Mouse (Mus musculus) left cerebral cortex, adult 2 months (tissue): ENCODE data around the gene Dpp6. TPM values are rescaled to one million over a fixed set of nuclear protein-coding genes. Genes with fewer than 3 reads are reported as not detected.

Experiments used
- DNase-seq, 2 experiments: peaks; one replicate each; pipeline ENCODE4 v3.0.0; 2021 to 2022; ENCODE audit warnings: low spot score in 2 of 2, mixed read lengths in 1 of 2; ENCODE audit errors: extremely low spot score in 1 of 2
- H3K27ac ChIP-seq: fragments of 200-600 bp; 2 replicates; pipeline ENCODE4 v1.8.1; 2022
- H3K4me3 ChIP-seq: fragments of 200-600 bp; 2 replicates; pipeline ENCODE4 v1.8.1; 2022
- CTCF ChIP-seq: fragments of 200-600 bp; IDR thresholded peaks from 2 replicates; pipeline ENCODE4 v1.8.1; 2022; ENCODE audit warnings: antibody characterized with exemption, mild to moderate bottlenecking, moderate library complexity
- intact Hi-C: fragments of 180-260 bp; cut with DNase I; formaldehyde crosslinking; loops from one replicate; pipeline ENCODE4 v1.15.1; 2025
- total RNA-seq, 2 experiments: library from RNA; stranded (reverse); gene quantifications; 2 replicates each; pipeline ENCODE4 v1.2.3; 2021

Dpp6 gene
- total RNA-seq, 2 experiments from 2014 or later, result 174 to 183 TPM

GRCm38 (mm10) chr5:27075131-27075591 is 258.2 kb downstream of the Dpp6 start:
- no peak overlapping the region for H3K4me3 ChIP-seq
- intact Hi-C loops, result loop anchor here (1.0 to 10.0 kb wide), 6 partner anchors 187 to 578 kb away; no protein-coding TSS in a partner anchor
- TF ChIP-seq CTCF, result peak; percentile 83
- DNase-seq, result peak; percentile 70 to 76
- no peak overlapping the region for H3K27ac ChIP-seq

GRCm38 (mm10) chr5:27076046-27076445 is 259.0 kb downstream of the Dpp6 start:
- TF ChIP-seq CTCF, result peak; percentile 59
- peak in 1 of 2 experiments; percentile 23 for DNase-seq
- intact Hi-C loops, result loop anchor here (5.0 to 10.0 kb wide), 2 partner anchors 186 to 249 kb away; no protein-coding TSS in a partner anchor
- Histone ChIP-seq H3K4me3 (no peak overlapping the region), H3K27ac (no peak overlapping the region)

DNA sequence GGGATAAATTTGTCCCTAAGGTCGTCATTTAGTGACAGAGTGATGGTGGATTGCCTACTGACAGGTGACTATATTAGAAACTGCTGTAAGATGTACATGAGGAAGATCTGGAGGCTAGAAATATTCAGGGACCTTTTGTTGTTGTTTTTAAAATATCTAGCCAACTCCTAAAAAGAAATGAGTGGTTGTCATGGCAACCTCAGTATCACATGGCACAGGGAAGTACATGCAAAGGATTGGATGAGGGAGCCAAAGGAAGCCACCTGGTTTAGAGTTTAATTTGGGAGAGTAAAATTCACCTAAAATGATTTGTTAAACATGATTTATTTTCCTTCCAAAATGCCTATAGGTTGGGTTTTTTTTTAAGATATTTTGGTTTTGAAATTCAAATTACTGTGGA is 260.8 kb downstream of the Dpp6 start:
- no peak for DNase-seq
- intact Hi-C loops, result loop anchor here (5.0 to 10.0 kb wide), 2 partner anchors 184 to 247 kb away; no protein-coding TSS in a partner anchor
- Histone ChIP-seq H3K4me3 (no peak overlapping the region), H3K27ac (no peak overlapping the region)
- TF ChIP-seq CTCF, result no peak

GRCm38 (mm10) chr5:27081275-27081674 is 264.3 kb downstream of the Dpp6 start:
- TF ChIP-seq CTCF, result no peak
- no peak for DNase-seq
- no peak overlapping the region for H3K27ac ChIP-seq
- intact Hi-C loops, result loop anchor here (5.0 kb wide), 1 partner anchor 121 kb away; no protein-coding TSS in a partner anchor
- H3K4me3 ChIP-seq, result no peak overlapping the region

DNA sequence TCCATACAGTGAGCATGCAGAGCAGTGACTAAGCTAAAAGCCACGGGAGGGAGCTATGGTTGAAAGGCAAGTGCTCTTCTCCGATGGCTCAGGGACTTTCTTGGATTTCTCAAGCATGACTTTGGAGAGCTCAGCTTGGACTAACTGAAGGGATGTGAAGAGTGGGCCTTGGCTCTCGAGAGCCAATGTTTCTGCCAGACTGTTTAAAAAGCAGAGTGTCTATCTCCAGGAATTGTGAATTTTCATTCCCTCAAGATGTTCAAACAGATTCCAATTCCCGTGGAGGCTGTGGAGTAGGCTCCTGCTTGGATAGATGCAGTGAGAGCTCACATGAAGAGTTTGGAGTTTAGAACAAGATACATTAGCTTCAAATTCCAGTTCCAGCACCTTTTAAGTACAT is 266.8 kb downstream of the Dpp6 start:
- no peak overlapping the region for H3K27ac ChIP-seq
- intact Hi-C loops, result loop anchor here (5.0 kb wide), 1 partner anchor 119 kb away; no protein-coding TSS in a partner anchor
- no peak; the same call in 1 of the 2 replicates for TF ChIP-seq CTCF
- H3K4me3 ChIP-seq, result no peak overlapping the region
- DNase-seq, result no peak

DNA sequence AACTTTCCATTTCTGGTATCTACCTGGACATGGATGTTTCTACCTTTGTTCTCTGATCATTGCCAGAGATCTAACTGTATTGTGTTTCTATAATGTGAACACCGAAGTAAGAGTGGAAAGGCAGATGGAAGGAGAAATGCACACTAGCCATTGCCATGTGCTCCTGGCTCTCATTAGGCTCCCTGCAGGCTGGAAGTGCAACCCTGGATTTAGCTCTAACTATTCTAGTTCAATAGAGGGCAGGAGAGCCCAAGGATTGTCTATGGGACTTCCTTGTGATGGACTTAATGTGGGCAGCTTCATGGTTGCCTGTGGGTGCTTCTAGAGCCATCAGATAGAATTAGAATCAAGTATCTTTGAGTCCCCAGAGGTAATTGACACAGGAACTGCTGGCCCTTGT is 291.2 kb downstream of the Dpp6 start:
- no peak for DNase-seq
- Histone ChIP-seq H3K4me3 (no peak overlapping the region), H3K27ac (no peak overlapping the region)
- TF ChIP-seq CTCF, result no peak; the same call in none of the 2 replicates
- intact Hi-C loops, result no loop called here

GRCm38 (mm10) chr5:27122479-27122878 is 305.5 kb downstream of the Dpp6 start:
- DNase-seq, result no peak
- Histone ChIP-seq H3K4me3 (no peak overlapping the region), H3K27ac (no peak overlapping the region)
- no peak; the same call in 1 of the 2 replicates for TF ChIP-seq CTCF
- intact Hi-C loops, result no loop called here

DNA sequence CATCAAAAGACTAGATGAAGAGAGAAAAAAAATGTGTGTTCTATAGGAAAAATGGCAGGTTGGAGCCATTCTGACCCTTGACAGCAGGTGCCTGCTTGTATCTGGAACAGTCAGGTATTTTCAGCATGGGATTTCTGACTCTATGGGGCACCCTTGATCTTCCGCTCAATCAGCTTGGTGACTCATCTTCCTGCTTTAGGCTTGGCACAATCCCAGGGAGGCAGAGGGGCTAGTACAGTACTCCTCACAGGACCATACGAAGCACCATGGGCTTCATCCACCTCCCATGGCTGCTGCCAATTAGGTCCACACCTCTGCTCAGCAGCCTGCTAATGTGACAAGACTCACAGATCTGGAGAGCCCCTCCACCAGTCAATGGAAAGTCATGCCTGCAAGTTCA is 305.9 kb downstream of the Dpp6 start:
- no peak for DNase-seq
- no peak for TF ChIP-seq CTCF
- intact Hi-C loops, result no loop called here
- no peak overlapping the region for H3K4me3 ChIP-seq
- no peak overlapping the region for H3K27ac ChIP-seq

- H3K27ac ChIP-seq, result no peak overlapping the region
- intact Hi-C loops, result no loop called here
- DNase-seq, result peak in 1 of 2 experiments; percentile 23
- TF ChIP-seq CTCF, result no peak
- no peak overlapping the region for H3K4me3 ChIP-seq
Measured at GRCm38 (mm10) chr5:27126034-27126433, 309.0 kb downstream of the Dpp6 start.

DNA sequence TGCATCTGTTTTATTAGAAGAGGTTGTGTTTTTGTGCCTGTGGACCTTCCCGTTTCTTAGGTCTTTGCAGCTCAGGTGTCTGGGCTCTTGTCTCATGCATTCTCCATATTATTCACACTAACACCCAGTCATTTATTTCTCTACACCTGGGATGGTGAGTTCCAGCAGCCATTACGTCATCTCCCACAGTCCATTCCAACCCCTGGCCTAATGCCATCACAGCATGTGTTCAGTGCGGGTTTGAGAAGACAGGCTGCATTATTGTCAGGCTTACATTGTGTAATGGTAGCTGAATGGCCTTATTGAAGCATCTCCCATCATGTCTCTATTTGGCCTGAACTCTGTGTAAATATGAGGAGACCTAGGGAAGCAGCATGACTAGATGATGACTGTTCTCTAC is 316.2 kb downstream of the Dpp6 start:
- DNase-seq, result no peak
- intact Hi-C loops, result no loop called here
- Histone ChIP-seq H3K27ac (no peak overlapping the region), H3K4me3 (no peak overlapping the region)
- no peak for TF ChIP-seq CTCF

GRCm38 (mm10) chr5:27134436-27135005 is 317.5 kb downstream of the Dpp6 start:
- no peak overlapping the region for H3K27ac ChIP-seq
- TF ChIP-seq CTCF, result no peak
- intact Hi-C loops, result no loop called here
- DNase-seq, result no peak
- H3K4me3 ChIP-seq, result no peak overlapping the region

DNA sequence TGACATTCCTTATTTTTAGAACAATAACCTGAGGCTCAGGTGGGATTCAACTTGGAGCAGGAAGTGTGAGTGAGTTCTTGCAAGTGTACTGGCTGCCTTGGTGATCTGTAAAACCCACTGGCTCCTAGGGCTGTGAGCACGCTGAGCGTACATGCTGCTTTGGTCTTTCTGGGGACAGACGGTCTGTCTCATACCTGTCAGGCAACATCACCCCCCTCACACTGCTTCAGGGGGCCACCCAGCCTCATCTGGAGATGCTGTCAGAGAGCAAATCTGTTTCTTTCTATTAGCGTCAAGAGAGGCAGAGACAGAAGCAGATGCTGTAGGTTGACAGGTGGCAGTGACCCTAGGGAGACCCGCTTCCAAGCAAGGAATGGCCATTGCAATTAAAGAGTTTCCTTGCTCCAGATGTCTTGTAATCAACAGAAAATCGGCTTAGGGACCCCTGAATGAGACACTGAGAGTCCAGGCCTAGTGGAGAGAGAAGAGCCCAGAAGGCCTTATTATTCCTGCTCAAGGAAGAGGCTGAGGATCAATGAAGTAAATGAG is 330.5 kb downstream of the Dpp6 start:
- no peak overlapping the region for H3K4me3 ChIP-seq
- no peak for TF ChIP-seq CTCF
- no peak overlapping the region for H3K27ac ChIP-seq
- DNase-seq, result no peak
- intact Hi-C loops, result no loop called here

DNA sequence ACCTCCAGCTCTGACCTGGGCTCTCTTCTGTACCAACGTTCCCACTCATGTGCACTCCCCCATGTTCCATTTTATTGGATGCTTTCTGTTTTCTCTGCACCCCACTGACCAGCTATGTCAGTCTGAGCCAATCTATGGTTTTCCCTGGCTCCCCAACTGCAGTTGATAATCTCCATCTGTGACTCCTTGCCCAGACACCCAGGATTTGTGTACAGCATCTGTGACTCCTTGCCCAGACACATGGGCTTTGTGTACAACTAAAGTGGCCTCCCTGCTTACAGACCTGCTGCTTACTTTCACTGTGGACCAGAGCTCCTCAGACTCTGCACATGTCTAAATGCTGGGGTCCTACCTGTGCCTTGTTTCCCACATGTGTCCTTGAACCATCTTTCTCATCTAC is 334.0 kb downstream of the Dpp6 start:
- no peak overlapping the region for H3K4me3 ChIP-seq
- H3K27ac ChIP-seq, result no peak overlapping the region
- no peak for DNase-seq
- no peak for TF ChIP-seq CTCF
- intact Hi-C loops, result no loop called here
